Mouse (Mus musculus) embryonic facial prominence, embryonic 14.5 days (tissue): ENCODE data around the gene Atoh8. TPM values are rescaled to one million over a fixed set of nuclear protein-coding genes. Genes with fewer than 3 reads are reported as not detected.

Experiments
- ATAC-seq: fragments of 200-750 bp; cut with Nextera tagmentation; 2 replicates; pipeline ENCODE4 v1.8.0; 2017; ENCODE audit warnings: low read depth, moderate number of reproducible peaks, moderate TSS enrichment
- DNase-seq: peaks from one replicate; pipeline ENCODE4 v3.0.0-alpha.2; 2015; ENCODE audit warnings: low spot score
- H3K27ac ChIP-seq: fragments of 300-500 bp; sonication (generic); replicated peaks from 2 replicates; pipeline ENCODE4 v1.5.1; 2014; ENCODE audit warnings: low read depth, mild to moderate bottlenecking, low read length, moderate library complexity
- H3K27me3 ChIP-seq: fragments of 300-500 bp; sonication (generic); replicated peaks from 2 replicates; pipeline ENCODE4 v1.6.1; 2014; ENCODE audit warnings: low read length; ENCODE audit not compliant: control insufficient read depth, insufficient read depth
- H3K36me3 ChIP-seq: fragments of 300-500 bp; sonication (generic); 2 replicates; pipeline ENCODE4 v1.6.1; 2014; ENCODE audit warnings: low read length, mixed read lengths; ENCODE audit not compliant: control insufficient read depth, insufficient read depth
- H3K4me1 ChIP-seq: fragments of 300-500 bp; sonication (generic); 2 replicates; pipeline ENCODE4 v1.6.1; 2014; ENCODE audit warnings: antibody characterized with exemption, low read length; ENCODE audit not compliant: control insufficient read depth, insufficient read depth
- H3K4me2 ChIP-seq: fragments of 300-500 bp; sonication (generic); 2 replicates; pipeline ENCODE4 v1.6.1; 2014; ENCODE audit warnings: low read depth, mild to moderate bottlenecking, low read length, moderate library complexity, mixed read lengths
- H3K4me3 ChIP-seq: fragments of 300-500 bp; sonication (generic); 2 replicates; pipeline ENCODE4 v1.5.1; 2014; ENCODE audit warnings: low read depth, mild to moderate bottlenecking, low read length
- H3K9ac ChIP-seq: fragments of 300-500 bp; sonication (generic); 2 replicates; pipeline ENCODE4 v1.6.1; 2014; ENCODE audit warnings: low read depth, mild to moderate bottlenecking, low read length, moderate library complexity, mixed read lengths
- H3K9me3 ChIP-seq: fragments of 300-500 bp; sonication (generic); 2 replicates; pipeline ENCODE4 v1.6.1; 2016; ENCODE audit warnings: low read length; ENCODE audit not compliant: control insufficient read depth
- WGBS: fragments of 180-500 bp; shearing (Covaris S2); extraction: QIAGEN DNeasy Blood & Tissue Kit; methylation state at CpG from one replicate; pipeline ENCODE4 v1.1.7; 2014; 5-methylcytosine and 5-hydroxymethylcytosine counted together
- polyA plus RNA-seq: library from polyadenylated mRNA; unstranded; fragments of >200 nt; fragmentation: Nextera tagmentation; extraction: Ambion mirVana; gene quantifications from 2 replicates; pipeline ENCODE4 v1.2.1, GENCODE M21; 2014

Gene Atoh8
- polyA plus RNA-seq, 1 experiment from 2014 or later = 12.9 TPM

- Histone ChIP-seq H3K4me2 (no peak overlapping the region), H3K9me3 (no peaks in the 10 kb centered on the region), H3K27ac (no peak overlapping the region), H3K27me3 (no peaks in the 10 kb centered on the region), H3K4me1 (no peaks in the 10 kb centered on the region), H3K4me3 (no peak overlapping the region), H3K9ac (no peak overlapping the region), H3K36me3 (no peaks in the 10 kb centered on the region)
- no peak for ATAC-seq
- DNase-seq = no peak
- 74% methylated on average over 12 of the region's 12 CpGs for WGBS
Measured at GRCm38 (mm10) chr6:72261683-72262320, 26.4 kb upstream of the Atoh8 start.

- Histone ChIP-seq H3K9ac (no peak overlapping the region), H3K4me2 (no peak overlapping the region), H3K36me3 (no peaks in the 10 kb centered on the region), H3K4me3 (no peak overlapping the region), H3K9me3 (no peaks in the 10 kb centered on the region), H3K27ac (no peak overlapping the region), H3K27me3 (no peaks in the 10 kb centered on the region), H3K4me1 (no peaks in the 10 kb centered on the region)
- peak; percentile 92 for ATAC-seq
- 29% methylated on average over 19 of the region's 19 CpGs for WGBS
- DNase-seq = peak; percentile 91
Measured at GRCm38 (mm10) chr6:72260981-72261682, 25.8 kb upstream of the Atoh8 start.

- no peak for ATAC-seq
- 65% methylated on average over 7 of the region's 7 CpGs for WGBS
Measured at GRCm38 (mm10) chr6:72259474-72259873, 24.1 kb upstream of the Atoh8 start.

DNA sequence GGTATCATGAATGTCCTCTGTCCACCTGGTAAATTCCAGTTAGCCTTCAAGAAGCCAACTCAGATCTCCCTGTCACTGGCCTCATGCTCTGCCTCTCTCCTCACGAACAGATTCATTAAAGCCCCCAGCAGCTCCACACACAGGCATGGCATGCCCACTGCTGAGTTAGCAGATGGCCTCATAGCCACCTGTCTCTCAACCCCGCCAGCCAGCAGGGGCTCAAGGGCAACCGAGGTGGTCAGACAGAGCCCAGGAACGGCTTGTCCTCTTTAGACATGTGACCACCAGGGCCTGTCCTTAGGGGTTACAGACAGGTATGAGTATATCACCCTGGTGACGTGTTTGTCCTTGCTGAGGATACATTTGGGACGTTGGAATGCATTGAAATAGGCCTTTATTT is 19.9 kb upstream of the Atoh8 start:
- no peaks in the 10 kb centered on the region for H3K36me3 ChIP-seq
- no peaks in the 10 kb centered on the region for H3K9me3 ChIP-seq
- H3K4me1 ChIP-seq = no peaks in the 10 kb centered on the region
- no peak overlapping the region for H3K27ac ChIP-seq
- no peak overlapping the region for H3K4me3 ChIP-seq
- whole genome bisulfite sequencing = 71% methylated on average over 6 of the region's 6 CpGs
- H3K4me2 ChIP-seq = no peak overlapping the region
- H3K27me3 ChIP-seq = no peaks in the 10 kb centered on the region
- ATAC-seq = no peak
- DNase-seq = no peak
- no peak overlapping the region for H3K9ac ChIP-seq

More at GRCm38 (mm10) chr6:72259474-72259873, 24.1 kb upstream of the Atoh8 start:
- no peaks in the 10 kb centered on the region for H3K36me3 ChIP-seq
- H3K27me3 ChIP-seq = no peaks in the 10 kb centered on the region
- H3K9ac ChIP-seq = no peak overlapping the region
- H3K4me2 ChIP-seq = no peak overlapping the region
- H3K27ac ChIP-seq = no peak overlapping the region
- no peak overlapping the region for H3K4me3 ChIP-seq
- no peaks in the 10 kb centered on the region for H3K9me3 ChIP-seq
- no peaks in the 10 kb centered on the region for H3K4me1 ChIP-seq
- no peak for DNase-seq

- DNase-seq = peak; percentile 59
- Histone ChIP-seq H3K36me3 (no peaks in the 10 kb centered on the region), H3K4me1 (no peaks in the 10 kb centered on the region), H3K27ac (no peak overlapping the region), H3K4me3 (no peak overlapping the region), H3K27me3 (no peaks in the 10 kb centered on the region), H3K9ac (no peak overlapping the region), H3K4me2 (no peak overlapping the region), H3K9me3 (no peaks in the 10 kb centered on the region)
- ATAC-seq = peak; percentile 88
- WGBS = 50% methylated on average over 10 of the region's 10 CpGs
Measured at GRCm38 (mm10) chr6:72254588-72255075, 19.3 kb upstream of the Atoh8 start.

- ATAC-seq = peak; percentile 56; the same call in 1 of the 2 replicates
- Histone ChIP-seq H3K36me3 (no peaks in the 10 kb centered on the region), H3K27ac (no peak overlapping the region), H3K9me3 (no peaks in the 10 kb centered on the region), H3K27me3 (no peaks in the 10 kb centered on the region), H3K9ac (no peak overlapping the region), H3K4me1 (peaks cover 3% of the 10 kb centered on the region; the same call in 1 of the 2 replicates), H3K4me2 (no peak overlapping the region), H3K4me3 (no peak overlapping the region)
- peak; percentile 49 for DNase-seq
- WGBS = 86% methylated on average over 4 of the region's 4 CpGs
Measured at GRCm38 (mm10) chr6:72253911-72254587, 18.7 kb upstream of the Atoh8 start.

GRCm38 (mm10) chr6:72253168-72253567 is 17.8 kb upstream of the Atoh8 start:
- no peak overlapping the region for H3K27ac ChIP-seq
- WGBS = 81% methylated on average over 4 of the region's 4 CpGs
- H3K4me1 ChIP-seq = peaks cover 12% of the 10 kb centered on the region
- DNase-seq = no peak
- H3K4me2 ChIP-seq = no peak overlapping the region
- no peaks in the 10 kb centered on the region for H3K27me3 ChIP-seq
- no peak for ATAC-seq
- H3K9ac ChIP-seq = no peak overlapping the region
- H3K9me3 ChIP-seq = no peaks in the 10 kb centered on the region
- H3K36me3 ChIP-seq = no peaks in the 10 kb centered on the region
- H3K4me3 ChIP-seq = no peak overlapping the region

GRCm38 (mm10) chr6:72252433-72252832 is 17.1 kb upstream of the Atoh8 start:
- DNase-seq (no peak), ATAC-seq (no peak)
- H3K4me2 ChIP-seq = no peak overlapping the region
- H3K9ac ChIP-seq = no peak overlapping the region
- H3K27ac ChIP-seq = no peak overlapping the region
- no peaks in the 10 kb centered on the region for H3K9me3 ChIP-seq
- 91% methylated on average over 1 of the region's 1 CpGs for WGBS
- H3K36me3 ChIP-seq = no peaks in the 10 kb centered on the region
- no peak overlapping the region for H3K4me3 ChIP-seq
- H3K27me3 ChIP-seq = no peaks in the 10 kb centered on the region
- H3K4me1 ChIP-seq = peaks cover 18% of the 10 kb centered on the region
